Mouse (Mus musculus): Measurements from ENCODE around the gene Gsg1l. TPM values are rescaled to one million over a fixed set of nuclear protein-coding genes. Genes with fewer than 3 reads are reported as not detected.
A peak's percentile ranks its signal among the peaks of the same experiment; 100 is the strongest.

Gene Gsg1l
- polyA plus RNA-seq, 1 experiment from 2014 or later: 0.96 TPM

- Histone ChIP-seq H3K9ac (replicated peaks; ENCODE audit: low read length) (no peak overlapping the region), H3K36me3 (ENCODE audit: insufficient read depth, low read length) (no peaks in the 10 kb centered on the region), H3K4me1 (ENCODE audit: insufficient read depth, low read length) (peaks cover 4% of the 10 kb centered on the region; the same call in 1 of the 2 replicates), H3K4me2 (replicated peaks; ENCODE audit: low read depth, low read length) (no peak overlapping the region), H3K27ac (ENCODE audit: low read length) (no peak overlapping the region), H3K27me3 (ENCODE audit: insufficient read depth, low read length) (no peaks in the 10 kb centered on the region), H3K4me3 (ENCODE audit: low read length) (no peak overlapping the region), H3K9me3 (ENCODE audit: low read length) (no peaks in the 10 kb centered on the region)
- ATAC-seq (ENCODE audit: low FRiP score, low TSS enrichment): no peak
- 71% methylated on average over 5 of the region's 5 CpGs for WGBS
These were observed 127.2 kb downstream of the Gsg1l start for GRCm38 (mm10) chr7:125954994-125955393.

GRCm38 (mm10) chr7:125954356-125954878 lies 127.8 kb downstream of the Gsg1l start:
- Histone ChIP-seq H3K4me3 (ENCODE audit: low read length) (no peak overlapping the region), H3K9me3 (ENCODE audit: low read length) (no peaks in the 10 kb centered on the region), H3K27me3 (ENCODE audit: insufficient read depth, low read length) (no peaks in the 10 kb centered on the region), H3K4me2 (replicated peaks; ENCODE audit: low read depth, low read length) (no peak overlapping the region), H3K9ac (replicated peaks; ENCODE audit: low read length) (no peak overlapping the region), H3K36me3 (ENCODE audit: insufficient read depth, low read length) (no peaks in the 10 kb centered on the region), H3K27ac (ENCODE audit: low read length) (no peak overlapping the region), H3K4me1 (ENCODE audit: insufficient read depth, low read length) (peaks cover 4% of the 10 kb centered on the region; the same call in 1 of the 2 replicates)
- 0 out of 2 replicates have a peak, but pooled peaks have one; percentile 8 for ATAC-seq (ENCODE audit: low FRiP score, low TSS enrichment)
- WGBS: 84% methylated on average over 3 of the region's 3 CpGs

- Histone ChIP-seq H3K36me3 (ENCODE audit: insufficient read depth, low read length) (no peaks in the 10 kb centered on the region), H3K27me3 (ENCODE audit: insufficient read depth, low read length) (no peaks in the 10 kb centered on the region), H3K9me3 (ENCODE audit: low read length) (no peaks in the 10 kb centered on the region), H3K4me2 (replicated peaks; ENCODE audit: low read depth, low read length) (no peak overlapping the region), H3K9ac (replicated peaks; ENCODE audit: low read length) (no peak overlapping the region), H3K4me3 (ENCODE audit: low read length) (no peak overlapping the region), H3K4me1 (ENCODE audit: insufficient read depth, low read length) (no peaks in the 10 kb centered on the region; the same call in 1 of the 2 replicates), H3K27ac (ENCODE audit: low read length) (no peak overlapping the region)
- peak; percentile 72; the same call in 1 of the 2 replicates for ATAC-seq (ENCODE audit: low FRiP score, low TSS enrichment)
- WGBS: 67% methylated on average over 6 of the region's 6 CpGs
These were observed 128.4 kb downstream of the Gsg1l start for GRCm38 (mm10) chr7:125953844-125954243.

DNA sequence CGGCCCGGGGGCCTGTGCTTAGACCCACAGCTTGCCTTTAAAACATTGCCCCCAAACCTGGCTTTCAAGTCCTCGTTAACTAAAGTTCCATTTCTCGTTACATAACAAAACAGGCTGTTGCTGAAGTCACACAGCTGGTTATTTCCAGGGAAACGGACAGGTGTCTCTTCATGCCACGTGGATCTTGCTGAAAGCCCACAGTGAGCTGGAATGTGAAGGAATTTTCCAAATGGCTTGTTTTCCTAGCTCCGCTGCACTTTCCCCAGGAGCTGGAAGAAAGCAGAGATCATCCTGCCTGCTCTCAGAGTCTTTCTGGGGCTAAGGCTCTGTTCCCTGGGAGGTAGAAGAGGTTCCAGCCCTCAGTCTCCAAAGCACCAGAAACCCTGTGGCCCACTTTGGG lies 130.3 kb downstream of the Gsg1l start:
- no peak overlapping the region for H3K27ac ChIP-seq (ENCODE audit: low read length)
- no peak for ATAC-seq (ENCODE audit: low FRiP score, low TSS enrichment)
- H3K27me3 ChIP-seq (ENCODE audit: insufficient read depth, low read length): no peaks in the 10 kb centered on the region
- no peak overlapping the region for H3K9ac ChIP-seq (replicated peaks; ENCODE audit: low read length)
- no peaks in the 10 kb centered on the region for H3K36me3 ChIP-seq (ENCODE audit: insufficient read depth, low read length)
- 63% methylated on average over 7 of the region's 7 CpGs for WGBS
- no peaks in the 10 kb centered on the region; the same call in 1 of the 2 replicates for H3K4me1 ChIP-seq (ENCODE audit: insufficient read depth, low read length)
- no peak overlapping the region for H3K4me3 ChIP-seq (ENCODE audit: low read length)
- H3K4me2 ChIP-seq (replicated peaks; ENCODE audit: low read depth, low read length): no peak overlapping the region
- H3K9me3 ChIP-seq (ENCODE audit: low read length): no peaks in the 10 kb centered on the region

- Histone ChIP-seq H3K36me3 (ENCODE audit: insufficient read depth, low read length) (no peaks in the 10 kb centered on the region), H3K4me2 (replicated peaks; ENCODE audit: low read depth, low read length) (no peak overlapping the region), H3K27me3 (ENCODE audit: insufficient read depth, low read length) (no peaks in the 10 kb centered on the region), H3K9ac (replicated peaks; ENCODE audit: low read length) (no peak overlapping the region), H3K27ac (ENCODE audit: low read length) (no peak overlapping the region), H3K9me3 (ENCODE audit: low read length) (no peaks in the 10 kb centered on the region), H3K4me1 (ENCODE audit: insufficient read depth, low read length) (no peaks in the 10 kb centered on the region), H3K4me3 (ENCODE audit: low read length) (no peak overlapping the region)
- WGBS: 82% methylated on average over 4 of the region's 4 CpGs
- no peak for ATAC-seq (ENCODE audit: low FRiP score, low TSS enrichment)
These were observed 133.2 kb downstream of the Gsg1l start for GRCm38 (mm10) chr7:125948973-125949372.

GRCm38 (mm10) chr7:125945915-125946314 lies 136.3 kb downstream of the Gsg1l start:
- Histone ChIP-seq H3K9ac (replicated peaks; ENCODE audit: low read length) (no peak overlapping the region), H3K4me2 (replicated peaks; ENCODE audit: low read depth, low read length) (no peak overlapping the region), H3K27ac (ENCODE audit: low read length) (no peak overlapping the region), H3K36me3 (ENCODE audit: insufficient read depth, low read length) (no peaks in the 10 kb centered on the region), H3K4me3 (ENCODE audit: low read length) (no peak overlapping the region), H3K4me1 (ENCODE audit: insufficient read depth, low read length) (no peaks in the 10 kb centered on the region), H3K9me3 (ENCODE audit: low read length) (no peaks in the 10 kb centered on the region), H3K27me3 (ENCODE audit: insufficient read depth, low read length) (no peaks in the 10 kb centered on the region)
- ATAC-seq (ENCODE audit: low FRiP score, low TSS enrichment): no peak
- 79% methylated on average over 8 of the region's 8 CpGs for WGBS

DNA sequence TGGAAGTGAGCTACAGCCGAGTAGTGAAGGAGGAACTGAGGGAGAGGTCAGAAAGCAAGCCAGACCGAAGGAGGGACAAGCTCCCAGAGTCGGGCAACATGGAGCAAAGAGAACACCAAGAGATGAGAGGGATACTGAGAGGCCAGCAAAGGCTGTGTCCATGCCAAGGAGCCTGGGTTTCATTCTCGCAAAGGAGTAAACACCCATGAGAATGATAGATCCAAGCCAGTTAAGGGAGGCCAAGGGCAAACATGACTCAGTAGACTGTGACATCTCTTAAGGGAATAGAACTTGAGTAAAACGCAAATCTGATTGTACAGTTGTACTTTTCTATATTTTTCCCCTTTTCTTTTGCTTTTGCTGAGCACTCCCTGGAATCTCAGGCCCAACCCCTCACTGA lies 137.6 kb downstream of the Gsg1l start:
- no peak overlapping the region for H3K27ac ChIP-seq (ENCODE audit: low read length)
- H3K4me2 ChIP-seq (replicated peaks; ENCODE audit: low read depth, low read length): no peak overlapping the region
- H3K27me3 ChIP-seq (ENCODE audit: insufficient read depth, low read length): no peaks in the 10 kb centered on the region
- ATAC-seq (ENCODE audit: low FRiP score, low TSS enrichment): no peak
- no peaks in the 10 kb centered on the region for H3K36me3 ChIP-seq (ENCODE audit: insufficient read depth, low read length)
- H3K9me3 ChIP-seq (ENCODE audit: low read length): no peaks in the 10 kb centered on the region
- no peak overlapping the region for H3K9ac ChIP-seq (replicated peaks; ENCODE audit: low read length)
- no peak overlapping the region for H3K4me3 ChIP-seq (ENCODE audit: low read length)
- 73% methylated on average over 5 of the region's 5 CpGs for WGBS
- no peaks in the 10 kb centered on the region for H3K4me1 ChIP-seq (ENCODE audit: insufficient read depth, low read length)

DNA sequence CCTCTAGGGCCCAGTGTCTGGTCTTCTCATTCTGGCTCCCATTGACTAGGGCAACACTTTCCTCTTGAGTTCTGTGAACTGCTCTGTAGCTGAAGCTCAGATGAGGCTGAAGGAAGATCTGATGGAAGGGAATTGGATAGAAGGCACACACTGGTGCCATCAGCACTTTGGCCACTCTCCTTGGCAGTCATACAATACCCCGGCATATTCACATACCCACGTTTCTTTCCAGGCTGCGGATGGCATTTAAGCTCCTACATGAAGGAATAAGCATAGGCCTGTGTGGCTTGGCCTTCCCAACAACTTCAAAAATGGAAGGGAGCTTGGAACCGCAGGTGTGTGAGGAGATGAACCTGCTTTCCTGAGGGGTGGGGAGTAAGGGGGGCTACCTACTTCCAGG lies 138.7 kb downstream of the Gsg1l start:
- 94% methylated on average over 4 of the region's 4 CpGs for WGBS
- no peaks in the 10 kb centered on the region for H3K36me3 ChIP-seq (ENCODE audit: insufficient read depth, low read length)

DNA sequence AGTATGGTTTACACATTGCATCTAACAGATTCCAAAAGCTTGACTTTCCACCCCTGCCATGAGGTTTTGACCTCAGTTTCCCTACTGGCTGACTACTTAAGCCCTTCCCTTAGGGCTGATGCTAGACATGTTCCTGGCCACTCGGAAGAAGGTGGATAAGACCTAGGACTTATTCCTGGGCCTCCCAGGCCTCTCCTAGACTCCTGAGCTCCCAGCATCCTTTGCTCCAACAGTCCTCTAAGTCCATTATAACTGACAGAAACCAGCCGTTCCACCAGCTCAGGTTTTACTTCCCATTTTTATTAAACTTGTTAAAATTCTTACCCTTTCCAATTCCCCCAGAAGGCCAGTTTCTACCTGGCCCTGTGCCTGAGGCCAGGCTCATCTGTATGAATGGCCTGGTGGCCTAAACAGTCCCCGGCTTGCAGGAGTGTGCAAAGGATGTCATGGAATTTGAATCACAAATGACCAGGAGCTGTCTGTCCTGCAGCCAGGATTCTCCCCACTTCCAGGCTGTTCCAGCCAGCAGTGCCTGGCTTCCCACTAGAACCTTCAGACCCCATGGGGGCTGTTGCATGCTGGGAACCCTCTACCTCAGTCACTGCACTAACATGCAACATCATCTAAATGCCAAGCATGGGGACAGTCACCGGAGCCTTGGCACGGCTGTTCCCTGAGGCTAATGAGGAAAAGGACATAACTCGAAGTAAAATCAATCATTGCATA lies 139.7 kb downstream of the Gsg1l start:
- Histone ChIP-seq H3K9ac (replicated peaks; ENCODE audit: low read length) (no peak overlapping the region), H3K36me3 (ENCODE audit: insufficient read depth, low read length) (no peaks in the 10 kb centered on the region), H3K9me3 (ENCODE audit: low read length) (no peaks in the 10 kb centered on the region), H3K4me3 (ENCODE audit: low read length) (no peak overlapping the region), H3K4me2 (replicated peaks; ENCODE audit: low read depth, low read length) (no peak overlapping the region), H3K27me3 (ENCODE audit: insufficient read depth, low read length) (no peaks in the 10 kb centered on the region), H3K27ac (ENCODE audit: low read length) (no peak overlapping the region), H3K4me1 (ENCODE audit: insufficient read depth, low read length) (no peaks in the 10 kb centered on the region)
- ATAC-seq (ENCODE audit: low FRiP score, low TSS enrichment): no peak
- WGBS: 79% methylated on average over 6 of the region's 6 CpGs

More for the DNA sequence above, 138.7 kb downstream of the Gsg1l start:
- no peak overlapping the region for H3K9ac ChIP-seq (replicated peaks; ENCODE audit: low read length)
- ATAC-seq (ENCODE audit: low FRiP score, low TSS enrichment): no peak
- no peak overlapping the region for H3K4me2 ChIP-seq (replicated peaks; ENCODE audit: low read depth, low read length)
- no peaks in the 10 kb centered on the region for H3K27me3 ChIP-seq (ENCODE audit: insufficient read depth, low read length)
- no peak overlapping the region for H3K27ac ChIP-seq (ENCODE audit: low read length)
- H3K4me1 ChIP-seq (ENCODE audit: insufficient read depth, low read length): no peaks in the 10 kb centered on the region
- no peak overlapping the region for H3K4me3 ChIP-seq (ENCODE audit: low read length)
- no peaks in the 10 kb centered on the region for H3K9me3 ChIP-seq (ENCODE audit: low read length)

GRCm38 (mm10) chr7:125934319-125934718 lies 147.9 kb downstream of the Gsg1l start:
- H3K27me3 ChIP-seq (ENCODE audit: insufficient read depth, low read length): no peaks in the 10 kb centered on the region
- H3K27ac ChIP-seq (ENCODE audit: low read length): no peak overlapping the region
- WGBS: 58% methylated on average over 2 of the region's 2 CpGs
- H3K4me1 ChIP-seq (ENCODE audit: insufficient read depth, low read length): peaks cover 15% of the 10 kb centered on the region
- ATAC-seq (ENCODE audit: low FRiP score, low TSS enrichment): no peak
- no peak overlapping the region for H3K4me3 ChIP-seq (ENCODE audit: low read length)
- H3K9me3 ChIP-seq (ENCODE audit: low read length): no peaks in the 10 kb centered on the region
- H3K36me3 ChIP-seq (ENCODE audit: insufficient read depth, low read length): no peaks in the 10 kb centered on the region
- H3K9ac ChIP-seq (replicated peaks; ENCODE audit: low read length): no peak overlapping the region
- no peak overlapping the region for H3K4me2 ChIP-seq (replicated peaks; ENCODE audit: low read depth, low read length)

All from kidney, embryonic 16.5 days (tissue).